Mouse (Mus musculus) cortical plate, adult 2 months (tissue): ENCODE data around the gene Dido1. TPM values are rescaled to one million over a fixed set of nuclear protein-coding genes. Genes with fewer than 3 reads are reported as not detected.
A peak's percentile ranks its signal among the peaks of the same experiment; 100 is the strongest.

Experiments
- H3K27ac ChIP-seq: fragments of 200-500 bp; 2 replicates; pipeline ENCODE4 v1.5.1; 2012; ENCODE audit warnings: low read length, control low read depth, inconsistent platforms; ENCODE audit not compliant: insufficient read depth
- H3K4me1 ChIP-seq: fragments of 200-500 bp; 2 replicates; pipeline ENCODE4 v1.6.1; 2011; ENCODE audit warnings: low read length; ENCODE audit not compliant: control insufficient read depth, insufficient read depth
- H3K4me3 ChIP-seq: fragments of 200-500 bp; 2 replicates; pipeline ENCODE4 v1.5.1; 2011; ENCODE audit warnings: mild to moderate bottlenecking, low read length, control low read depth; ENCODE audit not compliant: insufficient read depth
- CTCF ChIP-seq: fragments of 200-500 bp; IDR thresholded peaks from 2 replicates; pipeline ENCODE4 v1.5.1; 2011; ENCODE audit warnings: mild to moderate bottlenecking, control low read depth, low read length; ENCODE audit not compliant: insufficient read depth; ENCODE audit errors: extremely low read depth
- POLR2A ChIP-seq: fragments of 200-500 bp; IDR thresholded peaks from 2 replicates; pipeline ENCODE4 v1.6.1; 2011; ENCODE audit warnings: mild to moderate bottlenecking, low read length, control low read depth; ENCODE audit not compliant: insufficient read depth; ENCODE audit errors: extremely low read depth
- polyA plus RNA-seq: library from polyadenylated mRNA; depleted of rRNA; stranded (reverse); fragments of >200 nt; gene quantifications from 2 replicates; pipeline ENCODE4 v1.2.3, GENCODE M21; 2012; rRNA removed

The Dido1 gene
- polyA plus RNA-seq, 1 experiment = 28.1 TPM

- no peak overlapping the region for H3K27ac ChIP-seq
- no peak for TF ChIP-seq POLR2A
- peak; percentile 85 for TF ChIP-seq CTCF
Measured at GRCm38 (mm10) chr2:180657394-180658013, 52.3 kb downstream of the Dido1 start.

GRCm38 (mm10) chr2:180655150-180655549, 54.6 kb downstream of the Dido1 start:
- Histone ChIP-seq H3K4me1 (peaks cover 2% of the 10 kb centered on the region; the same call in 1 of the 2 replicates), H3K4me3 (no peak overlapping the region), H3K27ac (no peak overlapping the region)
- TF ChIP-seq POLR2A = no peak
- TF ChIP-seq CTCF = no peak

More at GRCm38 (mm10) chr2:180657394-180658013, 52.3 kb downstream of the Dido1 start:
- peaks cover 2% of the 10 kb centered on the region; the same call in 1 of the 2 replicates for H3K4me1 ChIP-seq
- H3K4me3 ChIP-seq = no peak overlapping the region

GRCm38 (mm10) chr2:180654666-180655065, 55.1 kb downstream of the Dido1 start:
- no peak overlapping the region for H3K27ac ChIP-seq
- no peak for TF ChIP-seq POLR2A
- TF ChIP-seq CTCF = no peak
- peaks cover 2% of the 10 kb centered on the region; the same call in 1 of the 2 replicates for H3K4me1 ChIP-seq
- H3K4me3 ChIP-seq = no peak overlapping the region

- Histone ChIP-seq H3K4me1 (no peaks in the 10 kb centered on the region), H3K27ac (no peak overlapping the region), H3K4me3 (no peak overlapping the region)
- TF ChIP-seq POLR2A = no peak
- TF ChIP-seq CTCF = no peak
Measured at GRCm38 (mm10) chr2:180646841-180647240, 63.0 kb downstream of the Dido1 start.

- Histone ChIP-seq H3K4me1 (no peaks in the 10 kb centered on the region), H3K27ac (no peak overlapping the region), H3K4me3 (no peak overlapping the region)
- no peak for TF ChIP-seq POLR2A
- TF ChIP-seq CTCF = no peak
Measured at GRCm38 (mm10) chr2:180643626-180644025, 66.2 kb downstream of the Dido1 start.

- Histone ChIP-seq H3K27ac (no peak within 1 kb of the TSS), H3K4me1 (no peaks in the 10 kb centered on the region), H3K4me3 (no peak within 1 kb of the TSS)
- TF ChIP-seq CTCF = no peak
- TF ChIP-seq POLR2A = no peak
Measured at GRCm38 (mm10) chr2:180642555-180643260, 67.1 kb downstream of the Dido1 start, which contains the start of gene Tcfl5. Gene Tcfl5, minus strand, starts transcription at chr2:180642708.

GRCm38 (mm10) chr2:180641576-180642554, 67.9 kb downstream of the Dido1 start:
- H3K4me1 ChIP-seq = no peaks in the 10 kb centered on the region
- H3K27ac ChIP-seq = no peak overlapping the region
- TF ChIP-seq CTCF (no peak), POLR2A (no peak)
- no peak overlapping the region for H3K4me3 ChIP-seq

GRCm38 (mm10) chr2:180611882-180612281, 97.9 kb downstream of the Dido1 start:
- H3K4me3 ChIP-seq = no peak overlapping the region
- TF ChIP-seq CTCF (no peak), POLR2A (no peak)
- H3K4me1 ChIP-seq = no peaks in the 10 kb centered on the region
- no peak overlapping the region for H3K27ac ChIP-seq

- TF ChIP-seq POLR2A (no peak), CTCF (no peak)
- Histone ChIP-seq H3K27ac (no peak overlapping the region), H3K4me1 (no peaks in the 10 kb centered on the region), H3K4me3 (no peak overlapping the region)
Measured at GRCm38 (mm10) chr2:180610283-180610682, 99.5 kb downstream of the Dido1 start.

Other genes starting within 250 kb of the Dido1 start
- 5.6 and 6.0 TPM in 2 replicates for gene Ntsr1, start 210.0 kb downstream of the Dido1 start, polyA plus RNA-seq
- 26.3 and 29.6 TPM in 2 replicates for gene Mrgbp, start 128.7 kb downstream of the Dido1 start, polyA plus RNA-seq
- gene Ogfr, start 120.8 kb downstream of the Dido1 start, polyA plus RNA-seq = 38.5 and 39.1 TPM in 2 replicates
- gene Col9a3, start 112.2 kb downstream of the Dido1 start, polyA plus RNA-seq = 15.5 and 17.2 TPM in 2 replicates
- gene Tcfl5, start 67.3 kb downstream of the Dido1 start, polyA plus RNA-seq = 0.91 and 1.1 TPM in 2 replicates
- gene Gid8, start 118 bp upstream of the Dido1 start, polyA plus RNA-seq = 57.5 and 60.4 TPM in 2 replicates
- gene Slc17a9, start 15.3 kb upstream of the Dido1 start, polyA plus RNA-seq = 1.0 and 1.3 TPM in 2 replicates
- gene Bhlhe23, start 66.9 kb upstream of the Dido1 start, polyA plus RNA-seq = 0.08 TPM in 1 of 2 replicates, not detected in the other
- gene Ythdf1, start 210.9 kb upstream of the Dido1 start, polyA plus RNA-seq = 45.2 and 49.1 TPM in 2 replicates
- 0.23 and 0.32 TPM in 2 replicates for gene Birc7, start 219.0 kb upstream of the Dido1 start, polyA plus RNA-seq
- 89.8 and 99.6 TPM in 2 replicates for gene Nkain4, start 244.7 kb upstream of the Dido1 start, polyA plus RNA-seq